Mouse (Mus musculus) E14TG2a.4 (cell line): Measurements from ENCODE around the gene Dok1.

Experiments
- CTCF ChIP-seq: conservative IDR thresholded peaks from 2 replicates; pipeline ENCODE4 v1.5.1; 2014; ENCODE audit warnings: low read length
- NANOG ChIP-seq: IDR thresholded peaks from 2 replicates; pipeline ENCODE4 v1.6.1; 2014; ENCODE audit warnings: borderline replicate concordance, low read length, mixed read lengths

- TF ChIP-seq CTCF (peak; percentile 83), NANOG (no peak)
Measured at GRCm38 (mm10) chr6:82996740-82997315, 36.4 kb downstream of the Dok1 start.
